Mouse (Mus musculus) olfactory bulb, adult 2 months (tissue): ENCODE data around the gene Prr18. TPM values are rescaled to one million over a fixed set of nuclear protein-coding genes. Genes with fewer than 3 reads are reported as not detected.
"Not testable (repeated sequence)": the region's sequence is repeated elsewhere in the genome, so short reads cannot be mapped to it uniquely, and the experiment has no call there.

Experiments
- H3K27ac ChIP-seq: fragments of 200-500 bp; 2 replicates; pipeline ENCODE4 v1.5.1; 2012; ENCODE audit warnings: low read depth, low read length; ENCODE audit not compliant: insufficient read depth
- H3K4me1 ChIP-seq: fragments of 200-500 bp; 2 replicates; pipeline ENCODE4 v1.6.1; 2012; ENCODE audit warnings: low read length; ENCODE audit not compliant: control insufficient read depth, insufficient read depth
- H3K4me3 ChIP-seq: fragments of 200-500 bp; 2 replicates; pipeline ENCODE4 v1.5.1; 2012; ENCODE audit warnings: mild to moderate bottlenecking, low read depth, low read length, moderate library complexity; ENCODE audit not compliant: insufficient read depth
- CTCF ChIP-seq: fragments of 200-500 bp; IDR thresholded peaks from 2 replicates; pipeline ENCODE4 v1.5.1; 2012; ENCODE audit warnings: low read depth, mild to moderate bottlenecking, low read length, moderate library complexity; ENCODE audit not compliant: insufficient read depth
- POLR2A ChIP-seq: fragments of 200-500 bp; IDR thresholded peaks from 2 replicates; pipeline ENCODE4 v1.6.1; 2012; ENCODE audit warnings: mild to moderate bottlenecking, low read depth, low read length, moderate library complexity; ENCODE audit not compliant: insufficient read depth
- WGBS: fragments of 180-500 bp; shearing (Covaris S2); methylation state at CpG from one replicate; pipeline ENCODE4 v1.1.7; 2018; 5-methylcytosine and 5-hydroxymethylcytosine counted together
- polyA plus RNA-seq: library from polyadenylated mRNA; stranded (reverse); fragments of >200 nt; gene quantifications from 2 replicates; pipeline ENCODE4 v1.2.4, GENCODE M21; 2012; ENCODE audit warnings: low replicate concordance; ENCODE audit not compliant: missing spikeins, insufficient read depth, insufficient read length

Prr18 gene
- polyA plus RNA-seq = not detected in 2 replicates

- H3K4me3 ChIP-seq, H3K27ac ChIP-seq: not testable (repeated sequence)
- WGBS = 92% methylated on average over 1 of the region's 5 CpGs
- H3K4me1 ChIP-seq = peaks cover 17% of the 10 kb centered on the region
Observed at GRCm38 (mm10) chr17:8337159-8337558, at the start of gene Prr18. Prr18 (plus strand) TSS chr17:8337459.

GRCm38 (mm10) chr17:8289993-8290679 is 47.1 kb upstream of the Prr18 start:
- no peak overlapping the region for H3K4me3 ChIP-seq
- 93% methylated on average over 3 of the region's 3 CpGs for WGBS
- no peak overlapping the region for H3K27ac ChIP-seq
- TF ChIP-seq CTCF (no peak), POLR2A (no peak)
- H3K4me1 ChIP-seq = peaks cover 5% of the 10 kb centered on the region; the same call in 1 of the 2 replicates

- H3K4me1 ChIP-seq = peaks cover 5% of the 10 kb centered on the region; the same call in 1 of the 2 replicates
- TF ChIP-seq CTCF (no peak), POLR2A (no peak)
- H3K27ac ChIP-seq = no peak overlapping the region
- no peak overlapping the region for H3K4me3 ChIP-seq
Observed at GRCm38 (mm10) chr17:8290736-8291135, 46.5 kb upstream of the Prr18 start.

GRCm38 (mm10) chr17:8295825-8296224 is 41.4 kb upstream of the Prr18 start:
- TF ChIP-seq POLR2A (no peak), CTCF (no peak)
- Histone ChIP-seq H3K27ac (no peak overlapping the region), H3K4me3 (no peak overlapping the region), H3K4me1 (no peaks in the 10 kb centered on the region)

GRCm38 (mm10) chr17:8296313-8296844 is 40.9 kb upstream of the Prr18 start:
- 71% methylated on average over 9 of the region's 9 CpGs for WGBS
- Histone ChIP-seq H3K27ac (no peak overlapping the region), H3K4me1 (no peaks in the 10 kb centered on the region), H3K4me3 (no peak overlapping the region)
- TF ChIP-seq CTCF (no peak), POLR2A (no peak)

DNA sequence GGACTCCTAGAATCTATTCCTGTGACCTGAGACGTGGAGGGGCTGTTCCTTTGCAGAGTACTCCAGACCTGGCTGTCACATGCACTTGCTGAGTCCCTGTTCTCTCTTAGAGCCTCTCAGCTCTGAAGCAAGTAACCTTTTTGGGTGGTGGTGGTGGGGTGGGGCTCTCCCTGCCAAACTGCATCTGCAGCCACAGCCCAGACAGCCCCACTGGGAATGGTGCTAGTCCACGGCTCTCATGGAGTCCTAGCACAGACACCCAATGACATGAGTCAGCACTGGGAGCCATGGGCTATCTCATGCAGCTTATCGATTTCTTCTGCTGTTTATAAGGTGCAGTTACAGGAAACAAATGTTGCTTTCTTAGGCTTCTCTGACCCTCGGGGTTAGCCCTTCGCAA is 39.5 kb upstream of the Prr18 start:
- WGBS = 87% methylated on average over 5 of the region's 5 CpGs
- Histone ChIP-seq H3K4me1 (no peaks in the 10 kb centered on the region), H3K27ac (no peak overlapping the region), H3K4me3 (no peak overlapping the region)
- TF ChIP-seq POLR2A (no peak), CTCF (no peak)

DNA sequence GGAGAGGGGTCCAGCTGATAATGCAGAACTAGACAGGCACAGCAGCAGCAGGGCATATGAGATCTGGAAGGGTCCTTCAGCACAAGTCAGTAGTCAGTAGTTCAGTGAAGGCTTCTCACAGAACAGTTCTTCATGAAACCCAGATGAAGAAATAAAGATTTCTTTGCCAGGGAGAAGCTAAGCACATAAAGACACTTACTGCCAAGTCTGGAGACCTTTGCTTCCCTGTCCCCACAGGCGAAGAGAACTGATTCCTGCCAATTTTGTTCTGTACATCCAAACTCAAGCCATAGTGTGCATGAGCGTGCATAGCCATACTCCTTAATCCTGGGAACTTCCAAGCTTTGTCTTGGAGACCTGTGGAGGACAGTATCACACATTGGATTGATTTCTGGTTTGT is 39.0 kb upstream of the Prr18 start:
- WGBS = 94% methylated on average over 2 of the region's 2 CpGs
- Histone ChIP-seq H3K4me1 (no peaks in the 10 kb centered on the region), H3K4me3 (no peak overlapping the region), H3K27ac (no peak overlapping the region)
- TF ChIP-seq POLR2A = no peak
- TF ChIP-seq CTCF = no peak

DNA sequence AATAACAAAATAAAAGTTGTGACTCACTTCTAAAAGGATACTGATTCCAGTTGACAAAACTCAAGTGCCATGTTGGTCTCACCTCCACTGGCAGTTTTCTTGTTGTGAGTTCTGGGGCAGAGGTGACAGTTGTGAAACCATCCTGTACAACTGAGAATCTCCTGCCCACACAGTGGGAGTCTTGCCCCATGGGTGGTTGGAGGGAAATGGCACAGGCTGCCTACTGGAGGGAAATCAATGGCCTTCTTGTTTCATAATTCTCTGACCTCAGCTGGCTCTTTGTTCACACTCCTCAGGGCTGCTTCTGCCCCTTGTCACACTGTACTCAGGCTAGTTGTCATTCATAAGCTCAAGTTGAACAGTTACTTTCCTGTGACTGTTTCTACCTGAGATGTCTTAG is 37.7 kb upstream of the Prr18 start:
- Histone ChIP-seq H3K4me3 (no peak overlapping the region), H3K27ac (no peak overlapping the region)

DNA sequence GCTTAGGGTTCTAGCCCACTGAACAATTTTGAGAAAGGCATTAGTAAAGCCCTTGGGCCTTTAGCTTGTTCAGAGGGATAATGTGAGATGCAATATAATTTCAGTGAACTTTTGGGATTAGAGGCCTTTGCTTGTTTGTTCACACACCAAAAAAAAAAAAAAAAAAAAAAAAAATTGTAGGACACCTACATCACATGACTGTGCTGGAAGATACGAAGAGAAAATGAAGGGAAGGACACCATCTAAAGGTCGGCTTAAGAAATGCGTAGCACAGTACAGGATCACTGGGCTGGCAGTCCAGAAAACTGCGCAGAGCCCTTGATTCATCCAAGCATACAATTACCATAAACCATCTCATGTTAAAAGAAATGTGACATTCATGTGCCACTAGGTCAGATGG is 35.7 kb upstream of the Prr18 start:
- 83% methylated on average over 4 of the region's 4 CpGs for WGBS
- no peak overlapping the region for H3K4me3 ChIP-seq
- 0 out of 2 replicates have a peak, but pooled peaks cover 5% of the 10 kb centered on the region for H3K4me1 ChIP-seq
- H3K27ac ChIP-seq = no peak overlapping the region
- TF ChIP-seq POLR2A = no peak
- no peak for TF ChIP-seq CTCF

More for the DNA sequence above, 37.7 kb upstream of the Prr18 start:
- TF ChIP-seq CTCF = no peak
- no peak for TF ChIP-seq POLR2A
- no peaks in the 10 kb centered on the region for H3K4me1 ChIP-seq
